Mouse (Mus musculus): ENCODE data around the gene Wwox. TPM values are rescaled to one million over a fixed set of nuclear protein-coding genes. Genes with fewer than 3 reads are reported as not detected.

The Wwox gene
- polyA plus RNA-seq, 1 experiment from 2014 or later, result 12.9 TPM

DNA sequence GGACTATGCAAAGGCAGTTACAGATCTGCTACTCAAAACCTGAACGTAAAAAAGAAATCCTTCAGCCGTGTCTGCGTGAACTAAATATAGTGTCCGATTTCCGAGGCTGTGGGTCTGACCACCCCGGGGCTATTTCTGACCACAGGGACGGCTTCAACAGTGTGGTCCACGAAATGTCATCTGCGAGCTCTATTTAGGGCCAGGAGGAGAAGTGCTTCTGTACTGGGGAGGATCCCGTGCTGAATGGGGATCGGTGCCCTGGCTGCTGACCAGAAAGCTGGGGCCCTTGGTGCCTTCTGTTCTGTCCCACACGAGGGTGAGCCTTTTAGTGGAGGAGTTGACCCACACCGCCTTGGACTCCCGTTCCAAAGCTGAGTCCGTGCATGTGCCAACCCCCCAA is 395.3 kb downstream of the Wwox start:
- Histone ChIP-seq H3K9ac (ENCODE audit: low read length) (no peak overlapping the region), H3K27me3 (ENCODE audit: control insufficient read depth, insufficient read depth, low read length) (no peaks in the 10 kb centered on the region), H3K27ac (ENCODE audit: low read length) (no peak overlapping the region), H3K4me3 (replicated peaks; ENCODE audit: low read length) (no peak overlapping the region), H3K36me3 (ENCODE audit: control insufficient read depth, insufficient read depth, low read length) (no peaks in the 10 kb centered on the region), H3K9me3 (replicated peaks; ENCODE audit: control insufficient read depth, low read length) (no peaks in the 10 kb centered on the region), H3K4me2 (ENCODE audit: low read depth, low read length) (no peak overlapping the region), H3K4me1 (ENCODE audit: control insufficient read depth, insufficient read depth, low read length) (no peaks in the 10 kb centered on the region)
- ATAC-seq (ENCODE audit: insufficient read depth, low FRiP score), result no peak
- WGBS, result 83% methylated on average over 15 of the region's 15 CpGs

DNA sequence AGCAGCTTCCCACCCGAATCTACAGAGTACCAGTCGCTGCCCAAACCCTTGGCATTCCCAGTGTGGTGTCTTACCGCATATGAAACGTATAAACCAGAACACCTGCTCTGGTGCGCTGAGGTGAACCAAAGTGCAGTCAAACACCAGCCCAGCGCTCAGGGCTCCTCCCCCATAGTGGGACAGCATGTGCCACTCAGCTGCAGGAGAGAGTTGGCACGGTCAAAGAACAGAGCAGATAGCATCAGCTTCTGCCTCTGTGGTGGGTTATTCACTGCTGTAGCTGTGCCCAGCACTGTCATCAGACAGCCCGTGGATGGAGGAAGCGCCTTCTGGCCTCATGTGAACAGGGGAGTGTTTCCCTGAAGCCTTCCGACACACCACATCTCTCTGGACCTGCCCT is 400.5 kb downstream of the Wwox start:
- 88% methylated on average over 10 of the region's 10 CpGs for WGBS
- H3K27ac ChIP-seq (ENCODE audit: low read length), result no peak overlapping the region
- no peaks in the 10 kb centered on the region for H3K9me3 ChIP-seq (replicated peaks; ENCODE audit: control insufficient read depth, low read length)
- H3K4me2 ChIP-seq (ENCODE audit: low read depth, low read length), result no peak overlapping the region
- no peaks in the 10 kb centered on the region for H3K4me1 ChIP-seq (ENCODE audit: control insufficient read depth, insufficient read depth, low read length)
- no peaks in the 10 kb centered on the region for H3K27me3 ChIP-seq (ENCODE audit: control insufficient read depth, insufficient read depth, low read length)
- ATAC-seq (ENCODE audit: insufficient read depth, low FRiP score), result no peak
- H3K36me3 ChIP-seq (ENCODE audit: control insufficient read depth, insufficient read depth, low read length), result no peaks in the 10 kb centered on the region
- no peak overlapping the region for H3K4me3 ChIP-seq (replicated peaks; ENCODE audit: low read length)
- H3K9ac ChIP-seq (ENCODE audit: low read length), result no peak overlapping the region

DNA sequence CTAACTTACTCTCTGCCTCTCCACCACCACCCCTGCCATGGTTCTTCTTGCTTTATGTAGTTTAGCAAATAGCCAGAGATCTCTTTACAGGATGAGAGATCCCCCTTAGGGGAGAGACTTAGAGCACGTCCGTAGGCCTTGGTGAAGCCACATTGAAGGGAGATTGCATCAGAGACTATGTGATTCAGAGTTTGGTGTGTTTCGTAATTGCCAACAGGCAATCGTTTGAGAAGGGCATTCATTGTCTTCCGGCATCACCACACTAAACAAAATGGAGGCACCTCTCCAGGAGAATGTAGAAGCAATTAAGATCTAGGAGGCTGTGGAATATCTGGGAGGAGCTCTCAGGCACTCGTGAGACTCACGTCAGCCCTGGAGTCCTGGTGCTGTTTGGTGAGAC is 408.2 kb downstream of the Wwox start:
- Histone ChIP-seq H3K9me3 (replicated peaks; ENCODE audit: control insufficient read depth, low read length) (no peaks in the 10 kb centered on the region), H3K27ac (ENCODE audit: low read length) (no peak overlapping the region), H3K4me3 (replicated peaks; ENCODE audit: low read length) (no peak overlapping the region), H3K4me1 (ENCODE audit: control insufficient read depth, insufficient read depth, low read length) (no peaks in the 10 kb centered on the region), H3K36me3 (ENCODE audit: control insufficient read depth, insufficient read depth, low read length) (no peaks in the 10 kb centered on the region), H3K27me3 (ENCODE audit: control insufficient read depth, insufficient read depth, low read length) (no peaks in the 10 kb centered on the region), H3K9ac (ENCODE audit: low read length) (no peak overlapping the region), H3K4me2 (ENCODE audit: low read depth, low read length) (no peak overlapping the region)
- 92% methylated on average over 7 of the region's 7 CpGs for WGBS
- ATAC-seq (ENCODE audit: insufficient read depth, low FRiP score), result no peak

DNA sequence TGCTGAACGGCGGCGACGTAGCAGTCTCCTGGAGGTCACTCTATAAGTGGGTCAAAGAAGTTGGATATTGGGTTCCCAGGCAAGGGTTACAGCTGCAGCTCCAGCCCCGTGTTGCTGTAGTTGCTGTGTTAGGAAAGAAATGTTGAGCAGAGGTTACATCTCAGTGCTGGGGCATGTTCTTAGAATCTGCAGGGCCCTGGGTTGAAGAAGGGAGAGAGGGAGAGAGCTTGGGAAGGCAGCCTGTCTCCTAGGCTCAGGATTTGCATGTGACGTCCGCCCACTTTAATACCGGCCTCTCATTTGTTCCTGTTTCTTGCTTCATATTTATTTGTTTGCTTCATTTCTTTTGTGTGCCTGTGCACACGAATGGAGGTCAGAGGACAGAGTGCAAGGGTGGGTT is 410.0 kb downstream of the Wwox start:
- Histone ChIP-seq H3K9ac (ENCODE audit: low read length) (no peak overlapping the region), H3K27ac (ENCODE audit: low read length) (no peak overlapping the region), H3K4me3 (replicated peaks; ENCODE audit: low read length) (no peak overlapping the region), H3K9me3 (replicated peaks; ENCODE audit: control insufficient read depth, low read length) (no peaks in the 10 kb centered on the region), H3K36me3 (ENCODE audit: control insufficient read depth, insufficient read depth, low read length) (no peaks in the 10 kb centered on the region), H3K27me3 (ENCODE audit: control insufficient read depth, insufficient read depth, low read length) (no peaks in the 10 kb centered on the region), H3K4me2 (ENCODE audit: low read depth, low read length) (no peak overlapping the region), H3K4me1 (ENCODE audit: control insufficient read depth, insufficient read depth, low read length) (no peaks in the 10 kb centered on the region)
- ATAC-seq (ENCODE audit: insufficient read depth, low FRiP score), result no peak
- WGBS, result 69% methylated on average over 9 of the region's 9 CpGs

DNA sequence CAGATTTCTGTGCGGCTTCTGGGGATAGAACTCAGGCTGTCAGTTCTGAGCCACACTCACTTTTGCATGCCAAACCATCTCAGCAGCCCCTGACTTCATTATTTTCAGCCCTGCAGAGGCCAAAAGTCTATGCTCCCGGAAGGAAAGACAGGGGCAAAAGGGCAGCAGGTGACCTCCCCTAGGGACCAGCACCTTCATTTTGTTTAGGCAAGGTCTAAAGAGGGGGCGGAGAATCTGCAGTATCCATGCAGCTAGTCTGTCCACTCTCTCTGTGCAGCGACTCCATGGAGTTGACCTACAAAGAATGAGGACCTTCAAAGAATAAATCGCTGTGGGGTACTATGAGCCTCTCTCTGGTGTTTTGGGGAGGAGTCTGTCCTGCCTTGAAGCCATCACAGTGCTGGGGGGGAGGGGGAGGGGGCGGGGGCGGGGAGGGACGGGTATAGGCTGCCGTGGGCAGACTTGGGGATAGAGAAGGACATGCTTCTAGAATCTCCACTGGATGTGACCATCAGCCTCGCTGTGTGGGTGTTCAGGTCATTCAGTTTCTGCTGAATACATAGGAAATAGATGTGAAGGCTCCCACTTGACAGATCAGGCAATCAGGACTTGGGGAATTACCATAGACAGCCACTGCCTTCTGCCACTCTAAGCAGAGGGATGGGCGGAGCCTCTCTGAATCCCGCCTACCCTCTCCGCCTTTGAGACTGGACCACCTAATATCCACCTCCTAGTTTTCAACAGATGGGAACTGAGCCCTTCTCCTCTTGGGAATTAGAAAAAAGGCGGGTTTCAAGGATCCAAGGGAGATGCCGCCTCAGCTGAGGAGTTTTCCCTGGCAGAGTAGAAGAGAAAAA is 410.8 kb downstream of the Wwox start:
- WGBS, result 46% methylated on average over 15 of the region's 15 CpGs
- no peak overlapping the region for H3K9ac ChIP-seq (ENCODE audit: low read length)
- H3K4me2 ChIP-seq (ENCODE audit: low read depth, low read length), result no peak overlapping the region
- no peaks in the 10 kb centered on the region for H3K9me3 ChIP-seq (replicated peaks; ENCODE audit: control insufficient read depth, low read length)
- no peak overlapping the region for H3K4me3 ChIP-seq (replicated peaks; ENCODE audit: low read length)
- no peaks in the 10 kb centered on the region for H3K27me3 ChIP-seq (ENCODE audit: control insufficient read depth, insufficient read depth, low read length)
- no peak overlapping the region for H3K27ac ChIP-seq (ENCODE audit: low read length)
- H3K36me3 ChIP-seq (ENCODE audit: control insufficient read depth, insufficient read depth, low read length), result no peaks in the 10 kb centered on the region
- H3K4me1 ChIP-seq (ENCODE audit: control insufficient read depth, insufficient read depth, low read length), result no peaks in the 10 kb centered on the region
- ATAC-seq (ENCODE audit: insufficient read depth, low FRiP score), result no peak

DNA sequence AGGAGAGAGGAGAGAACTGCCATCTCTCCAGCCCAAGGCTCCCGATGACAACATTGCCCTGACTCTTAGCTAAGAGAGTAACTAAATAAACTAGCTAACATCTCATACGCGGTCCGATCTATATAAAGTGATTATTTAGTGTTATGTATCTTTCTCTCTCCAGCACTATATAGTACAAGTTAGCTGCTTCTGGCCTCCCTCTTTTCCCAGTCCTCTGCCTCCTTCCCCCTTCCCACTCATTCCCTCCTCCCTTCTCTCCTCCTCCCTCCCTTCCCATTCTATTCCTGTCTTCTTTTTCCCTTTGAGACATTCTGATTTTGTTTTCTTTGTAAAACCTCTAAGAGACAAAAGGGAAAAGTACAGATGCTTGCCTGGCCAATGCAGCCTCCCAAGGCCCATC is 414.3 kb downstream of the Wwox start:
- no peak for ATAC-seq (ENCODE audit: insufficient read depth, low FRiP score)

DNA sequence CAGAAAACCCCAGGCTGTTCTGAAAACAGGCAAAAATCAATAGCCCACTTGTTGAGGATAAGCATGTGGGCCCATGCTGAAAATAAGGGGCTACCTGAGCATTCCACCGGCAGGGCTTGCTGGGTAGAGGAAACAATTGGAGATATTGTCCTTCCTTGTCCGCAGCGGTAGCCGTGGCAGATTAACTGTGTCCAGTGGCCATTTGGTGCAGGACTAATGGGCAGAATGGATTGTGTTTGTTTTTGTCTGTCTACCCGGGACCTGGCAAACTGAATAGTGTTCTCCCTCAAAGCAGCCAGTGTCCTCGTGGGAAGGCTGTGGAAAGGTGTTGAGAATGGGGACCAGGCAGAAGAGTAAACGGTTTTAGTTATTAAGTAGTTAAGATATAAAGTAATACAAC is 416.4 kb downstream of the Wwox start:
- WGBS, result 54% methylated on average over 7 of the region's 7 CpGs
- no peak for ATAC-seq (ENCODE audit: insufficient read depth, low FRiP score)
- H3K27ac ChIP-seq (ENCODE audit: low read length), result no peak overlapping the region

More for the DNA sequence above, 414.3 kb downstream of the Wwox start:
- no peak overlapping the region for H3K4me2 ChIP-seq (ENCODE audit: low read depth, low read length)
- H3K4me1 ChIP-seq (ENCODE audit: control insufficient read depth, insufficient read depth, low read length), result no peaks in the 10 kb centered on the region
- no peaks in the 10 kb centered on the region for H3K36me3 ChIP-seq (ENCODE audit: control insufficient read depth, insufficient read depth, low read length)
- 86% methylated on average over 4 of the region's 4 CpGs for WGBS
- H3K4me3 ChIP-seq (replicated peaks; ENCODE audit: low read length), result no peak overlapping the region
- H3K27me3 ChIP-seq (ENCODE audit: control insufficient read depth, insufficient read depth, low read length), result no peaks in the 10 kb centered on the region
- no peaks in the 10 kb centered on the region for H3K9me3 ChIP-seq (replicated peaks; ENCODE audit: control insufficient read depth, low read length)
- H3K9ac ChIP-seq (ENCODE audit: low read length), result no peak overlapping the region
- H3K27ac ChIP-seq (ENCODE audit: low read length), result no peak overlapping the region

DNA sequence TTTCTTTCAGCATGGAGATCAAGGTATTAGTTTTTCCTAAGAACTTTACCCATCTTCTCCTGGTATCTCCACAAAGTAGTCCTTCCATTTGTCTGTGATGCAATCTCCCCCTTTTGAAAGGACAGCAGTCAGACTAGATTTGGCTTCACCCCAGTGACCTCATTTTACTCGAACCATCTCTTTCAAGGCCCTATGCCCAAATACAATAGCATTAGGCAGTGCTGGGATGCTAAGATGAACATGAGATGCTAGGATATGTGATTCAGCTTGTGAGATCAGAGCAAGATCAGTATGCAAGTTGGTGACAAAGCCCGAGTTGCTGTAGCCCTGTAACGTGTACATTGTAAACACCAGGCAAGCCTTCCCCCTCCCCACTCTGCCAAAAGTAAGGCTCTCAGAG is 426.5 kb downstream of the Wwox start:
- Histone ChIP-seq H3K27me3 (ENCODE audit: control insufficient read depth, insufficient read depth, low read length) (no peaks in the 10 kb centered on the region), H3K4me3 (replicated peaks; ENCODE audit: low read length) (no peak overlapping the region), H3K9me3 (replicated peaks; ENCODE audit: control insufficient read depth, low read length) (no peaks in the 10 kb centered on the region), H3K27ac (ENCODE audit: low read length) (no peak overlapping the region), H3K4me1 (ENCODE audit: control insufficient read depth, insufficient read depth, low read length) (no peaks in the 10 kb centered on the region), H3K4me2 (ENCODE audit: low read depth, low read length) (no peak overlapping the region), H3K9ac (ENCODE audit: low read length) (no peak overlapping the region), H3K36me3 (ENCODE audit: control insufficient read depth, insufficient read depth, low read length) (no peaks in the 10 kb centered on the region)
- 61% methylated on average over 3 of the region's 3 CpGs for WGBS
- ATAC-seq (ENCODE audit: insufficient read depth, low FRiP score), result no peak

More for the DNA sequence above, 416.4 kb downstream of the Wwox start:
- Histone ChIP-seq H3K36me3 (ENCODE audit: control insufficient read depth, insufficient read depth, low read length) (no peaks in the 10 kb centered on the region), H3K4me1 (ENCODE audit: control insufficient read depth, insufficient read depth, low read length) (no peaks in the 10 kb centered on the region), H3K4me2 (ENCODE audit: low read depth, low read length) (no peak overlapping the region), H3K9ac (ENCODE audit: low read length) (no peak overlapping the region), H3K4me3 (replicated peaks; ENCODE audit: low read length) (no peak overlapping the region), H3K27me3 (ENCODE audit: control insufficient read depth, insufficient read depth, low read length) (no peaks in the 10 kb centered on the region), H3K9me3 (replicated peaks; ENCODE audit: control insufficient read depth, low read length) (no peaks in the 10 kb centered on the region)

DNA sequence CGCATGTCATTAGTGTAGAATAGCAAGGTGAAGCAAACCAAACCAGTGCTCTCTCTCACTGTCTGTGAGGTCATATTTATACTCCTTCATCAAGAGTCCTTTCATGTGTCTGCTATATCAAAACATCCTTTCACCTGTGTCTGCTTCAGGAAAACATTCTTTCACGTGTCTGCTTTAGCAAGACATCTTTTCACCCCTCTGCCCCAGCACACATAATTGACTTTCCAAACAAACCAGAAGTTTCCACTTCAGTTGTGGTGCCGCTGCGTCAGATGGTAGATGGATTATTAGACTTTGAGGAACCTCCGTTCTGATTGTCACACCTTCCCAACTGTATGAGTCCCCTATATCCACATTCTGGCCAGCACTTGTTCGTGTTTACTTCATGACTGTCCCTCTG is 429.9 kb downstream of the Wwox start:
- no peaks in the 10 kb centered on the region for H3K9me3 ChIP-seq (replicated peaks; ENCODE audit: control insufficient read depth, low read length)
- H3K4me2 ChIP-seq (ENCODE audit: low read depth, low read length), result no peak overlapping the region
- no peaks in the 10 kb centered on the region for H3K27me3 ChIP-seq (ENCODE audit: control insufficient read depth, insufficient read depth, low read length)
- H3K4me1 ChIP-seq (ENCODE audit: control insufficient read depth, insufficient read depth, low read length), result no peaks in the 10 kb centered on the region
- no peak overlapping the region for H3K27ac ChIP-seq (ENCODE audit: low read length)
- 84% methylated on average over 6 of the region's 6 CpGs for WGBS
- H3K36me3 ChIP-seq (ENCODE audit: control insufficient read depth, insufficient read depth, low read length), result no peaks in the 10 kb centered on the region
- H3K9ac ChIP-seq (ENCODE audit: low read length), result no peak overlapping the region
- ATAC-seq (ENCODE audit: insufficient read depth, low FRiP score), result no peak
- no peak overlapping the region for H3K4me3 ChIP-seq (replicated peaks; ENCODE audit: low read length)

Data from stomach, embryonic 16.5 days (tissue).